Mouse (Mus musculus) MEL (cell line): Measurements from ENCODE around the gene Setd5. TPM values are rescaled to one million over a fixed set of nuclear protein-coding genes. Genes with fewer than 3 reads are reported as not detected.

Experiments used
- DNase-seq: peaks from one replicate; pipeline ENCODE4 v3.0.0; 2011; ENCODE audit warnings: low read depth, low spot score
- H3K27ac ChIP-seq: 2 replicates; pipeline ENCODE4 v1.5.1; 2012; ENCODE audit warnings: low read depth, mild to moderate bottlenecking, control low read depth, low read length, moderate library complexity; ENCODE audit not compliant: control insufficient read depth
- H3K27me3 ChIP-seq, 2 experiments: fragments of 150-350 bp in 1 of 2; sonication (generic) in 1 of 2; 2 replicates each; pipeline ENCODE4 v1.6.1; 2012; ENCODE audit warnings: low read length in 2 of 2, mild to moderate bottlenecking in 2 of 2, improper control_type of control experiment in 1 of 2, moderate library complexity in 1 of 2; ENCODE audit not compliant: insufficient read depth in 2 of 2, control insufficient read depth in 1 of 2
- H3K36me3 ChIP-seq, 2 experiments: 2 replicates each; pipeline ENCODE4 v1.6.1; 2012 to 2014; ENCODE audit warnings: low read length in 2 of 2, improper control_type of control experiment in 1 of 2, inconsistent platforms in 1 of 2, mild to moderate bottlenecking in 1 of 2; ENCODE audit not compliant: insufficient read depth in 2 of 2, control insufficient read depth in 1 of 2
- H3K4me1 ChIP-seq, 2 experiments: fragments of 150-350 bp in 1 of 2; sonication (generic) in 1 of 2; 2 replicates each; pipeline ENCODE4 v1.6.1; 2012; ENCODE audit warnings: low read length in 2 of 2, improper control_type of control experiment in 1 of 2, mild to moderate bottlenecking in 1 of 2; ENCODE audit not compliant: insufficient read depth in 2 of 2, control insufficient read depth in 1 of 2
- H3K4me3 ChIP-seq, 2 experiments: fragments of 150-350 bp in 1 of 2; sonication (generic) in 1 of 2; 2 replicates each; pipeline ENCODE4 v1.5.1; 2012; ENCODE audit warnings: low read depth in 2 of 2, low read length in 2 of 2, mild to moderate bottlenecking in 2 of 2, moderate library complexity in 2 of 2, control low read depth in 1 of 2, improper control_type of control experiment in 1 of 2; ENCODE audit not compliant: control insufficient read depth in 1 of 2, insufficient read depth in 1 of 2
- H3K79me2 ChIP-seq: 2 replicates; pipeline ENCODE4 v1.6.1; 2012; ENCODE audit warnings: mild to moderate bottlenecking, low read length, moderate library complexity; ENCODE audit not compliant: control insufficient read depth, poor library complexity, insufficient read depth
- H3K9ac ChIP-seq: 2 replicates; pipeline ENCODE4 v1.6.1; 2012; ENCODE audit warnings: low read depth, mild to moderate bottlenecking, control low read depth, low read length, moderate library complexity; ENCODE audit not compliant: control insufficient read depth, poor library complexity, severe bottlenecking
- H3K9me3 ChIP-seq: fragments of 150-350 bp; sonication (generic); replicated peaks from 2 replicates; pipeline ENCODE4 v1.6.1; 2012; ENCODE audit warnings: mild to moderate bottlenecking, low read length, improper control_type of control experiment, moderate library complexity; ENCODE audit not compliant: insufficient read depth
- CHD1 ChIP-seq: IDR thresholded peaks from 2 replicates; pipeline ENCODE4 v1.6.1; 2012; ENCODE audit warnings: low read depth, mild to moderate bottlenecking, inconsistent platforms, low read length, improper control_type of control experiment
- E2F4 ChIP-seq: IDR thresholded peaks from 2 replicates; pipeline ENCODE4 v1.6.1; 2011; ENCODE audit warnings: low read depth, low read length, improper control_type of control experiment, borderline replicate concordance
- EP300 ChIP-seq, 2 experiments: IDR thresholded peaks; 2 replicates each; pipeline ENCODE4 v1.6.1; 2011; ENCODE audit warnings: improper control_type of control experiment in 2 of 2, low read length in 2 of 2, low read depth in 1 of 2, mild to moderate bottlenecking in 1 of 2
- GABPA ChIP-seq: IDR thresholded peaks from 2 replicates; pipeline ENCODE4 v1.6.1; 2012; ENCODE audit warnings: low read depth, mild to moderate bottlenecking, inconsistent platforms, low read length, improper control_type of control experiment, moderate library complexity
- GATA1 ChIP-seq: IDR thresholded peaks from 2 replicates; pipeline ENCODE4 v1.6.1; 2011; ENCODE audit warnings: low read depth, low read length, improper control_type of control experiment
- JUND ChIP-seq: IDR thresholded peaks from 2 replicates; pipeline ENCODE4 v1.6.1; 2011; ENCODE audit warnings: low read depth, mild to moderate bottlenecking, improper control_type of control experiment, low read length
- MAFK ChIP-seq: IDR thresholded peaks from 2 replicates; pipeline ENCODE4 v1.6.1; 2011; ENCODE audit warnings: low read depth, mild to moderate bottlenecking, low read length, improper control_type of control experiment, borderline replicate concordance
- MAX ChIP-seq: IDR thresholded peaks from 2 replicates; pipeline ENCODE4 v1.6.1; 2011; ENCODE audit warnings: low read length, improper control_type of control experiment
- POLR2AphosphoS2 ChIP-seq: IDR thresholded peaks from 2 replicates; pipeline ENCODE4 v1.6.1; 2011; ENCODE audit warnings: low read length, improper control_type of control experiment
- SMC3 ChIP-seq: IDR thresholded peaks from 2 replicates; pipeline ENCODE4 v1.6.1; 2011; ENCODE audit warnings: low read depth, low read length, improper control_type of control experiment
- UBTF ChIP-seq: IDR thresholded peaks from 2 replicates; pipeline ENCODE4 v1.6.1; 2012; ENCODE audit warnings: low read depth, mild to moderate bottlenecking, inconsistent platforms, low read length, improper control_type of control experiment, moderate library complexity, borderline replicate concordance; ENCODE audit not compliant: insufficient read depth
- polyA plus RNA-seq, 2 experiments: library from polyadenylated mRNA; stranded (reverse) in 1 of 2; unstranded in 1 of 2; fragments of >175 nt in 1 of 2; fragments of >200 nt in 1 of 2; gene quantifications; 2 replicates each; pipeline versions ENCODE4 v1.2.1 to v1.2.4; 2012; ENCODE audit warnings: low replicate concordance in 2 of 2, low read depth in 1 of 2; ENCODE audit not compliant: insufficient read length in 2 of 2, insufficient read depth in 1 of 2, missing spikeins in 1 of 2
- total RNA-seq: library from RNA; depleted of rRNA; stranded (reverse); fragments of 300-350 nt; gene quantifications from 2 replicates; pipeline ENCODE4 v1.2.3, GENCODE M21; 2012

Setd5 gene
- total and polyA plus RNA-seq, 3 experiments = 43.5 to 185 (median 80.2) TPM

GRCm38 (mm10) chr6:113145249-113145648 lies 68.1 kb downstream of the Setd5 start:
- no peaks in the 10 kb centered on the region for H3K9me3 ChIP-seq
- H3K36me3 ChIP-seq = peaks cover 2 to 59% of the 10 kb centered on the region in 2 experiments; a peak in 3 of 4 replicates
- H3K79me2 ChIP-seq = no peaks in the 10 kb centered on the region
- no peak overlapping the region for H3K4me3 ChIP-seq
- DNase-seq = no peak
- TF ChIP-seq JUND (no peak), UBTF (no peak), MAFK (no peak), E2F4 (no peak), GABPA (no peak), MAX (no peak), CHD1 (no peak), SMC3 (no peak)
- H3K27me3 ChIP-seq = no peaks in the 10 kb centered on the region
- H3K4me1 ChIP-seq = peaks cover 0 to 5% of the 10 kb centered on the region in 2 experiments; a peak in 1 of 4 replicates
- no peak overlapping the region for H3K27ac ChIP-seq
- H3K9ac ChIP-seq = no peak overlapping the region

GRCm38 (mm10) chr6:113154071-113154470 lies 76.9 kb downstream of the Setd5 start:
- H3K9ac ChIP-seq = no peak overlapping the region
- H3K4me1 ChIP-seq = peaks cover 0 to 8% of the 10 kb centered on the region in 2 experiments; a peak in 1 of 4 replicates
- DNase-seq = no peak
- H3K27me3 ChIP-seq = no peaks in the 10 kb centered on the region
- no peak overlapping the region for H3K27ac ChIP-seq
- H3K79me2 ChIP-seq = no peaks in the 10 kb centered on the region
- H3K36me3 ChIP-seq = peaks cover 3 to 22% of the 10 kb centered on the region in 2 experiments
- TF ChIP-seq POLR2AphosphoS2 = peak; percentile 65; the same call in 1 of the 2 replicates
- TF ChIP-seq GATA1 = no peak
- TF ChIP-seq, all 39 proteins: peak for 1
- Histone ChIP-seq H3K4me3 (no peak overlapping the region), H3K9me3 (no peaks in the 10 kb centered on the region)

GRCm38 (mm10) chr6:113154886-113155285 lies 77.7 kb downstream of the Setd5 start:
- TF ChIP-seq MAX (no peak), EP300 (IDR thresholded peaks at IDR 0.05; ENCODE audit: low read depth in 1 of 2, low read length in 2 of 2) (0 out of 4 replicates have a peak, but pooled peaks of 1 of the 2 experiments have one; percentile 6), GATA1 (peak; percentile 32; the same call in 1 of the 2 replicates)
- H3K9me3 ChIP-seq = no peaks in the 10 kb centered on the region
- H3K4me1 ChIP-seq = peaks cover 0 to 8% of the 10 kb centered on the region in 2 experiments; a peak in 1 of 4 replicates
- no peak overlapping the region for H3K4me3 ChIP-seq
- DNase-seq = peak; percentile 28
- no peaks in the 10 kb centered on the region for H3K79me2 ChIP-seq
- H3K27me3 ChIP-seq = no peaks in the 10 kb centered on the region
- H3K27ac ChIP-seq = no peak overlapping the region
- no peak overlapping the region for H3K9ac ChIP-seq
- H3K36me3 ChIP-seq = peaks cover 3 to 18% of the 10 kb centered on the region in 2 experiments
